Mouse (Mus musculus) ES-E14 (cell line): ENCODE measurements at regions not wholly inside any gene's neighbourhood (a gene's known extent, or its start where the extent isn't known, plus 50 kb on each side); places are given as distances from the start of the nearest gene placed in this dataset.

Source experiments
- MAFK ChIP-seq: IDR thresholded peaks from 2 replicates; pipeline ENCODE4 v1.6.1; 2014; ENCODE audit warnings: mild to moderate bottlenecking, low read depth, low read length, inconsistent platforms; ENCODE audit not compliant: insufficient read depth
- ZNF384 ChIP-seq: IDR thresholded peaks from 2 replicates; pipeline ENCODE4 v1.6.1; 2012; ENCODE audit warnings: low read depth, low read length, inconsistent platforms

- TF ChIP-seq ZNF384, result no peak
- no peak for TF ChIP-seq MAFK
These were observed 224.3 kb downstream of the Irx2 start for GRCm38 (mm10) chr13:72852896-72853295.
